Mouse (Mus musculus) kidney, adult 2 months (tissue): ENCODE measurements around the gene Rpl37a. TPM values are rescaled to one million over a fixed set of nuclear protein-coding genes. Genes with fewer than 3 reads are reported as not detected.

Source experiments
- DNase-seq: peaks from one replicate; pipeline ENCODE4 v3.0.0; 2021
- H3K27ac ChIP-seq: fragments of 200-500 bp; 2 replicates; pipeline ENCODE4 v1.5.1; 2012; ENCODE audit warnings: low read depth, low read length, control low read depth, inconsistent platforms; ENCODE audit not compliant: insufficient read depth
- H3K27me3 ChIP-seq: fragments of 200-500 bp; replicated peaks from 2 replicates; pipeline ENCODE4 v1.6.1; 2012; ENCODE audit warnings: mild to moderate bottlenecking, moderate library complexity, low read length, inconsistent platforms; ENCODE audit not compliant: control insufficient read depth, insufficient read depth
- H3K36me3 ChIP-seq: fragments of 200-500 bp; 2 replicates; pipeline ENCODE4 v1.6.1; 2012; ENCODE audit warnings: mild to moderate bottlenecking, moderate library complexity, low read length, inconsistent platforms; ENCODE audit not compliant: control insufficient read depth, insufficient read depth
- H3K4me1 ChIP-seq: fragments of 200-500 bp; 2 replicates; pipeline ENCODE4 v1.6.1; 2011; ENCODE audit warnings: low read length; ENCODE audit not compliant: control insufficient read depth, insufficient read depth
- H3K4me3 ChIP-seq: fragments of 200-500 bp; 2 replicates; pipeline ENCODE4 v1.5.1; 2011; ENCODE audit warnings: mild to moderate bottlenecking, low read depth, low read length, control low read depth; ENCODE audit not compliant: insufficient read depth
- CTCF ChIP-seq: fragments of 200-500 bp; conservative IDR thresholded peaks from 2 replicates; pipeline ENCODE4 v1.5.1; 2011; ENCODE audit warnings: low read depth, mild to moderate bottlenecking, control low read depth, low read length, moderate library complexity, mixed read lengths; ENCODE audit not compliant: insufficient read depth, insufficient read length
- POLR2A ChIP-seq: fragments of 200-500 bp; IDR thresholded peaks from one replicate; pipeline ENCODE4 v1.6.1; 2011; ENCODE audit warnings: low read depth, low read length, control low read depth
- WGBS: fragments of 180-500 bp; shearing (Covaris S2); methylation state at CpG from one replicate; pipeline ENCODE4 v1.1.7; 2018; 5-methylcytosine and 5-hydroxymethylcytosine counted together
- polyA plus RNA-seq: library from polyadenylated mRNA; depleted of rRNA; stranded (reverse); fragments of >200 nt; gene quantifications from 2 replicates; pipeline ENCODE4 v1.2.3, GENCODE M21; 2012; rRNA removed

Gene Rpl37a
- polyA plus RNA-seq, 1 experiment = 773 TPM

DNA sequence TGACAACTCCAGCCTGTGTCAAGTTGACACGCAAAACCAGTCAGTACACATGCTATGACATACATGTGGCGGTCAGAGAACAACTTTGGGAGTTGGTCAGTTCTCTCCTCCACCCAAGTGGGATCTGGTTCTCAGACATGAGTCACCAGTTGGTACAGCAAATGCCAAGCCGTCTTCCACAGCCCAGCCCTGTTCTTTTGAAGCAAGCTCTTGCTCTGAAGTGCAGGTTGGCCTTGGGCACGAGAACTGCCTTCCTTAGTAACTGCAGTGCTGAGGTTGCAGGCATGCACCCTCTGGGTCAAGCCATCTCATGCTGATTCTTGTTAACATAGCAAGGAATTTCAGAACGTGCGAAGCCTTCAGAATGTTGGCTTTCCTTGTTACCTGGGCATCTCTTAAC is 42.1 kb downstream of the Rpl37a start:
- no peak for DNase-seq
- TF ChIP-seq POLR2A (no peak), CTCF (no peak)
- Histone ChIP-seq H3K36me3 (no peaks in the 10 kb centered on the region), H3K27me3 (no peaks in the 10 kb centered on the region), H3K27ac (no peak overlapping the region), H3K4me3 (no peak overlapping the region), H3K4me1 (no peaks in the 10 kb centered on the region)
- 85% methylated on average over 6 of the region's 6 CpGs for WGBS

DNA sequence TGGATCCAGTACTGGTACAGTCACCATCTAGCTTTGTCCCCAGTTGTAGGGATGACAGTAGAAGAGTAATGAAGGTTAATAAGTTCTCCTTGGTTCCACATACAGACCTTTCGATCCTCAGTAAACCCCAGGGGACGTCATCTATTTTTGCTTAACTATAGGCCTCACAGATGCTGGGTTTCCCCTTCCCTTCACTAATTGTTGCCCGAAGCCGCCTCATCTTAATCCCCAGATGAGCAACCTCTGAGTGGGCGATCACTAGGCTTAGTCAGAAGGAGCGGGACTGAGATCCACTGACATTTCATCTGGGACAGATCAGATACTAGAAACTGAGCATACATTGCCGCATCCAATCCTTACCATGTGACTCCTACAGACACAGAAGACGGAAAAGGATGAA is 44.1 kb downstream of the Rpl37a start:
- no peak overlapping the region for H3K4me3 ChIP-seq
- 88% methylated on average over 8 of the region's 8 CpGs for WGBS
- TF ChIP-seq POLR2A (no peak), CTCF (no peak)
- H3K27ac ChIP-seq = no peak overlapping the region
- H3K27me3 ChIP-seq = no peaks in the 10 kb centered on the region
- H3K36me3 ChIP-seq = no peaks in the 10 kb centered on the region
- H3K4me1 ChIP-seq = no peaks in the 10 kb centered on the region
- no peak for DNase-seq

DNA sequence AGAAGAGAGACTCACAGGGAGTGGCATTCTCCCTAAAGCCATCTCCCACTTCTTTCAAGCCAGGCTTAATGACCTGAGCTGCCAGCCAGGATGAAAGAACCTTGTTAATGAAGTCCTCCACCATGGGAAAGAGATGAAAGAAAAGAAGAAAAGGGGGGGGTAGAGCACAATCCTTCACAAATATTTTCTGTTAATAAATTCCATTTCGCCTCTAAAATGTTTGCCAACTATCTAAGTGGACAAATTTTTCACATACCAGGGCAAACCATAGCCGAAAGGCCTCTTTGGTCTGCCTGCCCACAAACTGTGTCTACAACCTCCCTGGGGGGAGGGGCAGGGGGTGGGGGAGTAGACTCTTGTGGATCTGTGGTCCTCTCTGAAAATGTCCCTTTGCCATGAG is 44.7 kb downstream of the Rpl37a start:
- Histone ChIP-seq H3K27ac (no peak overlapping the region), H3K36me3 (no peaks in the 10 kb centered on the region), H3K27me3 (no peaks in the 10 kb centered on the region), H3K4me1 (no peaks in the 10 kb centered on the region), H3K4me3 (no peak overlapping the region)
- WGBS = 42% methylated on average over 2 of the region's 2 CpGs
- no peak for TF ChIP-seq POLR2A
- TF ChIP-seq CTCF = no peak
- DNase-seq = no peak

DNA sequence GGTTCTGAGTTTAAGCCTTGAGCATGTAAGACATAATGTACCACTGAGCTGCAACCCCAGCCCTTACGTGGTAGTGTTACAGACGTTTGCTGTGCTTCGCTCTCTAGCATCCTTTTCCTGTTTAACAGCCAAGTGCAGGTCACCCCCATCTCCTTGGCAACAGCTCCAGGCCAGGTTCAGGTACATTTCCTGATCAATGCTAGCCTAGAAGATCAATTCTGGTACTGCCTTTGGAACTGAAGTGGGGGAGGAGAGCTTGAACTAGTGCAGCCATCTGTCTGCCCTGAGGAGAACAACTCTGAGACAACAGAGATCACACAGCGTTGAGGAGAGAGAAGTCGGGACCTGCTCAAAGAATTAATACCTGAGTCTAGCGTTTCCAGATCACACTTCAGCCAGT is 48.7 kb downstream of the Rpl37a start:
- H3K27ac ChIP-seq = no peak overlapping the region
- no peak overlapping the region for H3K4me3 ChIP-seq
- no peaks in the 10 kb centered on the region for H3K4me1 ChIP-seq
- H3K36me3 ChIP-seq = no peaks in the 10 kb centered on the region
- no peak for DNase-seq
- 89% methylated on average over 6 of the region's 6 CpGs for WGBS
- H3K27me3 ChIP-seq = no peaks in the 10 kb centered on the region
- TF ChIP-seq CTCF = no peak; the same call in 1 of the 2 replicates
- TF ChIP-seq POLR2A = no peak

Other genes starting within 250 kb of the Rpl37a start
- 0.05 TPM in 1 of 2 replicates, not detected in the other for gene March4, start 174.4 kb upstream of the Rpl37a start, polyA plus RNA-seq
- gene Smarcal1, start 128.0 kb upstream of the Rpl37a start, polyA plus RNA-seq = 22.5 and 24.3 TPM in 2 replicates
- gene Ankar, start 10.7 kb upstream of the Rpl37a start, polyA plus RNA-seq = not detected in 2 replicates
- gene Igfbp2, start 113.2 kb downstream of the Rpl37a start, polyA plus RNA-seq = 12.6 and 13.5 TPM in 2 replicates
- gene Igfbp5, start 163.6 kb downstream of the Rpl37a start, polyA plus RNA-seq = 229 and 273 TPM in 2 replicates